Mouse (Mus musculus): ENCODE measurements around the gene Ctns.

Ctns gene

DNA sequence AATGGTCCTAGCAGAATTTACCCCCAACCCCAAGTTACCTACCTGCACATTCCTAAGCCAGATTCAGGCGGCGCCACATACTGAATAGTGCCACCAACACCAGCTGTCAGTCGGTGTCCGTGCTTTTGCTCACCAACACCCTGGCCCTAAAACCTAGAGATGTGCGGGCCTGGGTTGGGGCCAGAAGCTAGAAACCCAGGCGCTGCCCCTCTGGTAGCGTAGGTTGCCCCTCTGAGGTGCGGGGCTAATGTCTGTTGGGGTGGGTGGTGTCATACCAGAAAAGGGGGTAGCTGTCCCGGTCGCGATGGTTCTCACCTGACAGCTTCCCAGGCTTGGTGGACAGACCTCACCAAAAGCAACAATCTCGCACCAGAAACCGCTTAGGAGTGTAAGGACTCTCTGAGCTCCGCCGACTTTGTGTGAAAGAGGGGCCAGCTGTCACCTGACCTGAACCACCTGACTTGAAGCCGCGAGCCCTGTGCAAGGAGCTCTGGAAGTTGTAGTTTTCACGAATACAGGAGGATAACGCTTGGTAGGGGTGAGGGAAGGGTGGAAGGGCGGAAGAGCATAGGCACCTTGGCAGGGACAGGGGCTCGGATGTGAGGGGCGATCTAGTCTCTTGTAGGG lies at the start of gene Ctns:
TSS of gene Ctns (minus strand) at position 440 of the 627 bp plus-strand sequence.
- in situ Hi-C loops (cut with MboI; ENCODE audit: low pct_unique_long_range_greater_than_20kb in 1 of 2, low sequenced_read_pairs in 2 of 2, unreplicated experiment in 1 of 2), result no loop called here

DNA sequence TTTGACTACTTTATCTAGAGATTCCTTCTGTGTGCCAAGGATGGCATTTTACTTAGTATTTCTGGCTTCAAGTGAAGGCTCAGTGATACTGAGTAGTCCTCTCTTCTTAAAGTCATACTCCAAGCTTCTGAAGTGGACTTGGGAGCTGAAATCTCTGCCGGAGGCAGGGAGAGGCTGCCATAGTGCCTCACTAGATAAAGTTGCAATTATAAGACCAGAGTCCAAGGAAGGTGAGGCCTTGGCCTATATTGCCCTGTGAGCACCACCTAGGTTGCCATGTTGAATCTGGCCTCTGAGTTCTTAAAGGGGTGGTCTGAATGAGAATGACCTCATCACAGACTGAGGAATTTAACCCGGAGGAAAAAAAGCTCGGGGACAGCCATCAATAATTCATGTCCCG lies 43.9 kb upstream of the Ctns start:
- in situ Hi-C loops (cut with MboI; ENCODE audit: low pct_unique_long_range_greater_than_20kb in 1 of 2, low sequenced_read_pairs in 2 of 2, unreplicated experiment in 1 of 2), result loop anchor here in 1 of 2 experiments (25.0 kb wide), 1 partner anchor 1120 kb away; the partner anchor contains the start of genes Olfr411 and Olfr412

DNA sequence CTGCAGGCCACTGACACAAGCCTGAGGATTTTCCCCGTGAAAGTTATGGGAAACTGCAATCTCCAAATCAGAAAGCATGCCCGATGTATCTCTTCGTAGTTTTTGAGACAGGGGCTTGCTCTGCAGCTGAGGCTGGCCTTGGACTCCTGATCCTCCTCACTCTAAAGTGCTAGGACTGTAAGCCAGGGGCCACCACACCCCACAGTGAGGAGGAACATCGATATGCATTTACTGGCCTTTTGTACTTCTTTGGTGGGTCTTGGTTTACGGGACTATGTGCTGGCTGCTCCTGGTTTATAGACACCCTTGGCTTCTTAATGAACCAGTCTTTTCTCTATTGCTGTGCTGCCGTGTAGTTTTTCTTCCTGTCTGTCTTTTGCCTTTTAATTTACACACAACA lies 43.4 kb upstream of the Ctns start:
- in situ Hi-C loops (cut with MboI; ENCODE audit: low pct_unique_long_range_greater_than_20kb in 1 of 2, low sequenced_read_pairs in 2 of 2, unreplicated experiment in 1 of 2), result loop anchor here in 1 of 2 experiments (25.0 kb wide), 1 partner anchor 1120 kb away; the partner anchor contains the start of genes Olfr411 and Olfr412

DNA sequence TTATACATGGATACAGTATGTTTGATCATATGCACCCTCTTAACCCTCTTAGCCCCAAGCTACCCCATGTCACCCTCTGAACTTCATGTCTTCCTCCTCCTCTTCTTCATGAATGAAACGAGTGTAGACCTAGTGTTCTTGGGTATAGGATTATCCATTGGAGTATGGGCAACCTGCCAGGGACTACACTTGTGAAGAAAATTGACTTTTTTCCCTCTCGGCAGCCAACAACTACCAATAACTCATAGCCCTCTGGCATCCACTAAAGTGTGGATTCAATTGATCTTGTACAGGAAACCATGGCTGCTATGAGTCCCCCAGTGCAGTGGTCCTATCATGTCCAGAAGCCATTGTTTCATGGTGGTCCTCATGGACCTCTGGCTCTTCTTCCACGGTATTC lies 37.9 kb upstream of the Ctns start:
- in situ Hi-C loops (cut with MboI; ENCODE audit: low pct_unique_long_range_greater_than_20kb in 1 of 2, low sequenced_read_pairs in 2 of 2, unreplicated experiment in 1 of 2), result loop anchor here in 1 of 2 experiments (25.0 kb wide), 1 partner anchor 1126 kb away; the partner anchor contains the start of genes Olfr411 and Olfr412

DNA sequence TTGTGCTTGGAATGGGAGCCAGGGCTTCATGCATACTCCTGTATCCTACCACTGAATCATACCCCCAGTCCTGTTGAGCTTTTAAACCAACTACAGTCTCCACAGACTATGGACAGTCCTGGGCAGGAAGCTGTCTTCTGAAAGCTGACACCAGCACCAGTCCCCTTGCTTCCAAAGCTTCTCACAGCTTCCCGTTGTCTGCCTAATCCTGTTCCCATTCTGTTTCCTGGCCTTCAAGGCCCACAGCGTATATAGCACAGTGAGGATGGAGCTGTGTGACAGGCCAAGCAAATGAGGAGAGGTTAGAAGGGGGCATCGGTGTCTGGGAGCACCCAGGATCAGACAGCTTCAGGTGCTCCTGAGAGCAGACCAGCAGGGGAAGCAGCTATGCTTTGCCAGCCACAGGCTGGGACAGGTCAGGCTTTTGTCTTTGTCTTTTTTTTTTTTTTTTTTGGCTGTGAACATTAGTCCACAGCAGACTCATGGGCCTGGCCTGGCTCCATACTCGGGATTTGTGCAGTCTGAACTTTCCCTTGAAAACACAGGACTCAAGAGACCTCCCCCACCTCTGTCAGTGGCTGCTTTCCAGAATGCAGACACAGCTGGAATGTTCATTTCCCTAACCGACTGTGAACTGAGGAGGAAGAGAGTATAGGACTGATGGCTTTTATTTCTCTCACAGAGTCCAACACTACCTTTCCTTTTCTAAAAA lies 37.3 kb upstream of the Ctns start:
- in situ Hi-C loops (cut with MboI; ENCODE audit: low pct_unique_long_range_greater_than_20kb in 1 of 2, low sequenced_read_pairs in 2 of 2, unreplicated experiment in 1 of 2), result loop anchor here in 1 of 2 experiments (25.0 kb wide), 1 partner anchor 1126 kb away; the partner anchor contains the start of genes Olfr411 and Olfr412

DNA sequence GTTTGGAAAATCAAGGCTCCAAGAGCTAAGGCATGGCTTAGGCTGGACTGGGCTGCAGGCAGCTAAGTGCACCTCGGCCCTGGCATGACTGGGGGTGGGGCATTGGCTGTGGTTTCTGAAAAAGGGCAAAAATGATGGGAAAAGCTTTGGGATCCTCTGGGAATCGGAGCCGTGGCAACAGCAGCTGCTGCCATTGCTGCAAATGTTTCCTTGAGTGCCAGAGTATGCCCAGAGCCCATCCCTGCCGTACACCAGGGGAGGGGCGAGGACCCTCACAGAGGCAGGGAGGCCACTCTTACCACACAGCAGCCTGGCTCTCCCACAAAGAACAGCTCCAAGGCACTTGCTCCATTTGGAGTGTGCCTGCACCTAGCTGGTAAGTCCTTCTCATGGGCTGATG lies 35.1 kb upstream of the Ctns start, which contains the start of gene Trpv1:
TSS of gene Trpv1 (plus strand) at position 301 of the 400 bp plus-strand sequence.
- in situ Hi-C loops (cut with MboI; ENCODE audit: low pct_unique_long_range_greater_than_20kb in 1 of 2, low sequenced_read_pairs in 2 of 2, unreplicated experiment in 1 of 2), result loop anchor here in 1 of 2 experiments (25.0 kb wide), 1 partner anchor 1128 kb away; the partner anchor contains the start of genes Olfr411 and Olfr412

DNA sequence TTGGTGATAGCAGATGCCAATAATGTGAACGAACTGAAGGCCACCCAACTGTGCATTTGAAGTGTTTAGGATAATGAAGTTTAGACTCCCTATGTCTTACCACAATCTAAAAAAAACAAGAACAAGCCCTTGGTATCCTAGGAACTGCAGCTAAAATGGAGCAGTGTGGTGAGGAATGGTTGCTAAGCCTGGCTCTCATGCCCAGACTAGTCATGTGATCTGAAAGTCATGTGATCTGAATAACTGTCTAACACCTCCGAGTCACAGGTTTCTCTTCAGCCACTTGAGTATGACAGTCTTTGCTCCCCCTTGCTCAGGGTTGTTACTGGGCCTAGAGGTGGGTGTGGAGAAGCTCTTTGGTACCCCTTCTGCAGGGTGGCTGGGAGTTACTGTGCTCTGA lies 33.7 kb upstream of the Ctns start:
- in situ Hi-C loops (cut with MboI; ENCODE audit: low pct_unique_long_range_greater_than_20kb in 1 of 2, low sequenced_read_pairs in 2 of 2, unreplicated experiment in 1 of 2), result loop anchor here in 1 of 2 experiments (25.0 kb wide), 1 partner anchor 1130 kb away; the partner anchor contains the start of genes Olfr411 and Olfr412

DNA sequence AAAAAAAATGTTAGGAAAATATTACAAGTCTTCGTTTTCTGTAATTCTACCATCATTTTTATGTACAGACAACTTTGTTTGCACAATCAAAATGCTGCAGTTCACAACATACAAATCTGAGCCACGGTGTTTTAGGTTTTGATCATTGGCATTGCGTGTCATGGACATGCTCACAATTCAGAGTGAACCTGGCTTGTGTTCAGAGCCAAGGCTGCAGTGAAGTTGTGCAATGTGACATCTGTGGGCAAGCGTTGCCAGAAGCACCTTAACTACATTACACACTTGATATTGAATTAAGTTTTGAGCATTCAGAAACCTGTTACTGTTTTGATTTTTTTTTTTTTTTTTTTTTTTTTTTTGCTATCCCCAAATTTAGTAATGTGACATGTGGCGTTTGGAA lies 31.2 kb upstream of the Ctns start:
- in situ Hi-C loops (cut with MboI; ENCODE audit: low pct_unique_long_range_greater_than_20kb in 1 of 2, low sequenced_read_pairs in 2 of 2, unreplicated experiment in 1 of 2), result loop anchor here in 1 of 2 experiments (25.0 kb wide), 1 partner anchor 1132 kb away; the partner anchor contains the start of genes Olfr411 and Olfr412

DNA sequence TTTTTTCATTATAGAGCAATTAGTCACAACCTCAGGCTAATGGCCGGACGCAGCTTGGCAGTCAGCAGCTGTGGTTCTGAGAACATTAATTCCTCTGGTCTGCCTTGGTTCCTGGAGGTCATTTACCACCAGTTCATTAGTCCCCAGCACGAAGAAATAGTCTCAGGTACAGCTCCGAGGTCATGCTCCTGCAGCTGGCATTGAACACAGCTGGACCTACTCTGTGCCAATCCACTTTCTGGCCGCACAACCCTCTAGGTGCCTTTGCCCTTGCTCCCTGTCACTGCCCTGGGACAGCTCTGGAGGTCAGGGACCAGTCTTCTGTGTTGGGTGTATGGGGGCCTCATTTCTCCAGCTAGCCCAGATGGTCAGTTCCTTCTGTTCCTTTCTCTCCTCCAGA lies 30.0 kb upstream of the Ctns start:
- in situ Hi-C loops (cut with MboI; ENCODE audit: low pct_unique_long_range_greater_than_20kb in 1 of 2, low sequenced_read_pairs in 2 of 2, unreplicated experiment in 1 of 2), result loop anchor here in 1 of 2 experiments (25.0 kb wide), 1 partner anchor 1133 kb away; the partner anchor contains the start of genes Olfr411 and Olfr412

DNA sequence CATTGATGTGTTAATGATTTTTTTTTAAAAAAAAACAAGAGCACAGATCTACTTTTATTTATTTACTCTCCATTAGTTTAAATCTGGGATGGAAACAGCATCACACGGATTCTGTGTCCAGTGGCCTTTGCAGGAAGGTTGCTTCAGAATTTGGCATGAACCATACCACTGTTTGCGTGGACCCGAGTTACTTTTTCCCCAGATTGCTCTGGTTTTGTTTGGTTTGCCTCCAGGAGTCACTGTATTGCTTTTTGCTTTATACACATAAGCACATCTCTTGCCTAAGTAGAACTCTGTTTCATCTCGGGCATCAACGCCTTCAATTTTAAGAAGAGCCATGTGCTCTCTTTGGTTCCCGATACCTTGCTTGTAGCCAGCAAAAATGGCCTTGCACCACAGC lies 27.0 kb upstream of the Ctns start:
- in situ Hi-C loops (cut with MboI; ENCODE audit: low pct_unique_long_range_greater_than_20kb in 1 of 2, low sequenced_read_pairs in 2 of 2, unreplicated experiment in 1 of 2), result loop anchor here in 1 of 2 experiments (25.0 kb wide), 1 partner anchor 1136 kb away; the partner anchor contains the start of genes Olfr411 and Olfr412

DNA sequence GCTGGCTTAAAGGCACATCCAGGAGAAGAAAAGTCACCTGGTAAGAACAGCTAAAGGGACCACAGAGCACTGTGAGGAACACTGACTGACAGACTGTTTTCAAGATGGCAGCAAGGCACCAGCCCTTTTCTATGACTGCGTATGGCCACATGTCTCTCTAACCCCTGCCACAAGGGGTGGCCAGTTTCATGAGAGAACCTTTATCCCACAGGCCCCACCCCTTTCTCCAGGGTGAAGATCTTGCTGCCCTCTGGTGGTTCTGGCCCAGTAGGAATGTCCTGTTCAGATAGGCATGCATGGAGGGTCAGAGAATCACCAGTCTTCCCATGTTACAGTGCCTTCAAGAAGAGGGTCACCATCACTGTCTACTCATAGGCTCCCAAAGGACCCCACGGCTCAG lies 25.1 kb upstream of the Ctns start:
- in situ Hi-C loops (cut with MboI; ENCODE audit: low pct_unique_long_range_greater_than_20kb in 1 of 2, low sequenced_read_pairs in 2 of 2, unreplicated experiment in 1 of 2), result no loop called here

DNA sequence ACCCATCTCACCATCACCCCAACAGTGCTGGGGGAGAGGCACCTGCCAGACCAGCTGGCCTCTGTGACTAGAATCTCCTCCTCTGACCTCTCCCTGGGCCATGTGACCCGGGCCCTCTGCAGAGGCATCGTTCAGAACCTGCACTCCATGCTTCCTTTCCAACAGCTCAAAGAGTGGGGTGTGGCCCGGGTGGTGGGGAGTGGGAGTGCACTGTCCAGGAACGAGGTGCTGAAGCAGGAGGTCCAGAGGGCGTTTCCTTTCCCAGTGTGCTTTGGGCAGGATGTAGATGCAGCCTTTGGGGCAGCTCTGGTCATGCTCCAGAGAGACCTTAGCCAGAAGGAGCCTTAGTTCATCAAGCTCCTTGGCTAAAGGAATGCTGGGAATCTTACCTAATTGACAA lies 24.0 kb upstream of the Ctns start:
- in situ Hi-C loops (cut with MboI; ENCODE audit: low pct_unique_long_range_greater_than_20kb in 1 of 2, low sequenced_read_pairs in 2 of 2, unreplicated experiment in 1 of 2), result no loop called here

DNA sequence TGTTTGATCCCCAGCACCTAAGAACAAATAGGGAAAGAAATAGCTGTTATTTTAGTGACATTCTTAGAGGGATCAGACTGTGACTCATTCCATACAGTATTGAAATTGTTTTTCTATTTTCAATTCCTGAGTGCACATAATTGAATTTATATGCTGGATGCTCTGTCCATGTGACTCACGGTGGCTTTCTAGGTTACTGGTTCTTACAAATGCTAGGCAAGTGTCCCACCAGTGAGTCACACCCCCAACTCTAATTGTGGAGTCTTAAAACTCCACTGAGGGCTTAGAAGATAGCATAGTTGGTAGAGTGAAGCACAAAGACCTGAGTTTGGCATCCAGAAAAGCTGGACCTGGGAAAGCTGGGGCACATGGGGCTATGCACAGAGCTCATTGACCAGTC lies 21.8 kb upstream of the Ctns start:
- in situ Hi-C loops (cut with MboI; ENCODE audit: low pct_unique_long_range_greater_than_20kb in 1 of 2, low sequenced_read_pairs in 2 of 2, unreplicated experiment in 1 of 2), result no loop called here

DNA sequence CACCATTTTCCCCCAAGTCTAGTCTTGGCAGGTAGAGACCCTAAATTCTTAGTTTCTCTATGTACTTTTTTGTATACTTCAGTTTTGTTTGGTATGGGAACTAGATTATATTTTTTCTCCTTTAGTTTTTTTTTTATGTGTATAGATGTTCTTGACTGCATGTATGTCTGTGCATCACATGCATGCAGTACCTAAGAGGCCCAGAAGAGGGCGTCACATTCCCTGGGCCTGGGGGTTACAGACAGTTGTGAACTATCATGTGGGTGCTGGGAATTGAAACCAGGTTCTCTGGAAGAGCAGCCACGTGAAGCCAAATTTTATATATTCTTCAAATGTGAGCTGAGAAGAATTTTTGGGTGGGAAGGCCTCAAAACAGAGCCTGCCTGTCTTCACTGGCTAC lies 20.8 kb upstream of the Ctns start:
- in situ Hi-C loops (cut with MboI; ENCODE audit: low pct_unique_long_range_greater_than_20kb in 1 of 2, low sequenced_read_pairs in 2 of 2, unreplicated experiment in 1 of 2), result no loop called here

DNA sequence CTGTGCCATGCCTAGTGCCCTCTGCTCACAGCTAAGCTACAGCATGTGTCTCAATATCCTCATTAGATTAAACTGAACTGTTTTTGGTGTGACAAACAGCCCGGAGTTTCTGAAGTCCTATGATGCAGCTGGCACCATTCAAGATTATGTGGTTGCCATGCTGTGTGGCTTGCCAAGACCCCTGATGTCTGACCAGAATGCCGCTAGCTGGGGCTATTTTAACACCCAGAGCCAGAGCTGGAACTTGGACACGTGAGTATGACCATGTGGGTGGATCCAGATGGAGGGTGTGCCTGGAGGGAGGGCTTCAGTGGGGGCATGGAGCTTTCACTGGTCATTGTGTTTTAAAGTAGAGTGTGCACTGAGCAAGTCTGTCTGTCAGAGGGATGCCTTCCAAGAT lies 15.1 kb upstream of the Ctns start:
- in situ Hi-C loops (cut with MboI; ENCODE audit: low pct_unique_long_range_greater_than_20kb in 1 of 2, low sequenced_read_pairs in 2 of 2, unreplicated experiment in 1 of 2), result no loop called here

DNA sequence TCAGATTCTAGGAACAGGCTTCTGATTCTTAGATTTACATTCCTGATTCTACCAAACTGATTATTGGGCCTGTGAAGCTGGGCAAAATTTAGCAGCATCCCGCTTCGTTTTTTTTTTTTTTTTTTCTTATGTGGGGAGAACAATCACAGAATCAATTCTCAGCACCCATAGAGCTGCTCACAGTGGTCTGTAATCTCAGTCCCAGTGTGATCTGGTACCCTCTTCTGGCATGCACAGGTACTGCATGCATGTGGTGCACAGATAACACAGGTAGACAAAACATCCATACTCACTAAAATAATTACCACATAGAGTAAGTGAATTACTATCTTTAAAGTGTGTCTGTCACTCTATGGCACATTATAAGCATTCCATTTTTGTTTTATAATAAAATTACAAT lies 8.8 kb upstream of the Ctns start:
- in situ Hi-C loops (cut with MboI; ENCODE audit: low pct_unique_long_range_greater_than_20kb in 1 of 2, low sequenced_read_pairs in 2 of 2, unreplicated experiment in 1 of 2), result no loop called here

DNA sequence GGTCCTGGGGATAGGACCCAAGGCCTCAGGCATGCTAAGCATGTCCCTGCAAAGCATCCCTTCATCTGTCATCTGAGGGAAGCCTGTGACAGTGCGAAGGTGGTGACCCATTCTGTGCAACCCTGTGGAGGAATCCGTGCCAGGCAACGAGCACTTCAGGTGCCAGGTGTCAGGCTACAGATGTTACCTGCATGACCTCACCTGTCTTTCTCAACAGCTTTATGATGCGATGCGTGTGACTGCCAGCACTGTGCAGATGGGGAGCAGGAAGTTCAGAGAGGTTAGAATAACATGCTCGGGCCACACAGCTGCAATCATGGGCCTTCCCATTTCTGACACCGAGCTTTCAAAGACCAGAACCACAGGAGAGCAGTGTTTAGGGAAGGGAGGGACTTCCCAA lies 6.4 kb upstream of the Ctns start:
- in situ Hi-C loops (cut with MboI; ENCODE audit: low pct_unique_long_range_greater_than_20kb in 1 of 2, low sequenced_read_pairs in 2 of 2, unreplicated experiment in 1 of 2), result no loop called here

DNA sequence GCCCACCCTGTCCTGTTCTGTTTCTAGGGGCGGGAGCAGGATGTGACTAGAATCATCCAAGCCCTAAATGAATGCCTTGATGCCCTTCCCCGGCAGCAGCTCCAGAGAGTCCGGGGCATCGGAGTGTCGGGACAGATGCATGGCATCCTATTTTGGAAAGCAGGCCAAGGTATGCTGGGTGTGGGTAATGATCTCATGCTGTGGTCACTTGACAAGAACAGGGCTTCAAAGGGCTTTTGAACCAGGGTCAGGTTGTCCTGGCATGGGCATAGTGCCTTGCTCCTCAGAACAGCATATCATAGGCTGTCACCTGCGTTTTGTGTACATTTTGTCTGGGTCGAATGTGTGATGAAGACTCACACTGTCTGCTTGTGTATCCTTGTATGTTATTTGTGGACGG lies 5.1 kb upstream of the Ctns start:
- in situ Hi-C loops (cut with MboI; ENCODE audit: low pct_unique_long_range_greater_than_20kb in 1 of 2, low sequenced_read_pairs in 2 of 2, unreplicated experiment in 1 of 2), result no loop called here

DNA sequence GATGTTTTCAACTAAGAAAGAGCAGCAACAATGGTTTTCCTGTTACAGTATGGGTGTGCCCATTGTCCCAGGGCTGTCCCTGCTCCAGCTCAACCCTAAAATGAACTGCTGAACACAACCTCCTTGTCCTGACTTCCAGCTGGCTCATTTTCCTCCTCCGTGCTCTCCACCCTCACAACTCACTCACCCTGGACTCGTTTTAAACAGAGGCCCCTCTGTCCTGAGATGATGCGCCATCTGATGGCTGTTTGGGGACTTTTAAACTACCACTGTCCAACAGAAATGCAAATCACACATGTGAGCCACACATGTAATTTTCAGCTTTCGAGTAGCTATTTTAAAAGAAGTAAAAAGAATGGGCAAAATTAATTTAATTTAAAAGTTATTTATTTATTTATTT lies 2.8 kb upstream of the Ctns start:
- in situ Hi-C loops (cut with MboI; ENCODE audit: low pct_unique_long_range_greater_than_20kb in 1 of 2, low sequenced_read_pairs in 2 of 2, unreplicated experiment in 1 of 2), result no loop called here
